Mouse (Mus musculus) cortical plate, adult 2 months (tissue): ENCODE results near the gene Ptpn11. TPM values are rescaled to one million over a fixed set of nuclear protein-coding genes. Genes with fewer than 3 reads are reported as not detected.
"Not testable (repeated sequence)": the region's sequence is repeated elsewhere in the genome, so short reads cannot be mapped to it uniquely, and the experiment has no call there.

ENCODE experiments used
- H3K27ac ChIP-seq: fragments of 200-500 bp; 2 replicates; pipeline ENCODE4 v1.5.1; 2012; ENCODE audit warnings: low read length, control low read depth, inconsistent platforms; ENCODE audit not compliant: insufficient read depth
- H3K4me1 ChIP-seq: fragments of 200-500 bp; 2 replicates; pipeline ENCODE4 v1.6.1; 2011; ENCODE audit warnings: low read length; ENCODE audit not compliant: control insufficient read depth, insufficient read depth
- H3K4me3 ChIP-seq: fragments of 200-500 bp; 2 replicates; pipeline ENCODE4 v1.5.1; 2011; ENCODE audit warnings: mild to moderate bottlenecking, low read length, control low read depth; ENCODE audit not compliant: insufficient read depth
- CTCF ChIP-seq: fragments of 200-500 bp; IDR thresholded peaks from 2 replicates; pipeline ENCODE4 v1.5.1; 2011; ENCODE audit warnings: mild to moderate bottlenecking, control low read depth, low read length; ENCODE audit not compliant: insufficient read depth; ENCODE audit errors: extremely low read depth
- POLR2A ChIP-seq: fragments of 200-500 bp; IDR thresholded peaks from 2 replicates; pipeline ENCODE4 v1.6.1; 2011; ENCODE audit warnings: mild to moderate bottlenecking, low read length, control low read depth; ENCODE audit not compliant: insufficient read depth; ENCODE audit errors: extremely low read depth
- polyA plus RNA-seq: library from polyadenylated mRNA; depleted of rRNA; stranded (reverse); fragments of >200 nt; gene quantifications from 2 replicates; pipeline ENCODE4 v1.2.3, GENCODE M21; 2012

The Ptpn11 gene
- polyA plus RNA-seq, 1 experiment: 64.6 TPM

GRCm38 (mm10) chr5:121215380-121216125 is 24.4 kb upstream of the Ptpn11 start:
- peak; percentile 96 for TF ChIP-seq CTCF
- no peak for TF ChIP-seq POLR2A
- H3K4me1 ChIP-seq: no peaks in the 10 kb centered on the region; the same call in 1 of the 2 replicates
- no peak overlapping the region for H3K27ac ChIP-seq
- H3K4me3 ChIP-seq: no peak overlapping the region

GRCm38 (mm10) chr5:121214707-121215106 is 23.5 kb upstream of the Ptpn11 start:
- TF ChIP-seq POLR2A: no peak
- no peak for TF ChIP-seq CTCF
- no peak overlapping the region for H3K4me3 ChIP-seq
- H3K27ac ChIP-seq: no peak overlapping the region
- no peaks in the 10 kb centered on the region for H3K4me1 ChIP-seq

- Histone ChIP-seq H3K4me3 (no peak overlapping the region), H3K27ac (no peak overlapping the region), H3K4me1 (no peaks in the 10 kb centered on the region)
- TF ChIP-seq CTCF (no peak), POLR2A (no peak)
These were observed 20.9 kb upstream of the Ptpn11 start for GRCm38 (mm10) chr5:121212108-121212507.

GRCm38 (mm10) chr5:121210601-121210924 is 19.4 kb upstream of the Ptpn11 start:
- Histone ChIP-seq H3K4me3 (no peak overlapping the region), H3K27ac (no peak overlapping the region), H3K4me1 (peaks cover 2% of the 10 kb centered on the region; the same call in 1 of the 2 replicates)
- TF ChIP-seq POLR2A (no peak), CTCF (no peak)

- Histone ChIP-seq H3K27ac (no peak overlapping the region), H3K4me3 (no peak overlapping the region), H3K4me1 (peaks cover 2% of the 10 kb centered on the region; the same call in 1 of the 2 replicates)
- TF ChIP-seq POLR2A: no peak
- TF ChIP-seq CTCF: no peak
These were observed 18.8 kb upstream of the Ptpn11 start for GRCm38 (mm10) chr5:121209755-121210600.

GRCm38 (mm10) chr5:121206984-121207383 is 15.8 kb upstream of the Ptpn11 start:
- TF ChIP-seq CTCF: no peak
- TF ChIP-seq POLR2A: no peak
- Histone ChIP-seq H3K27ac (no peak overlapping the region), H3K4me1 (peaks cover 2% of the 10 kb centered on the region; the same call in 1 of the 2 replicates), H3K4me3 (no peak overlapping the region)

- Histone ChIP-seq H3K4me3 (no peak overlapping the region), H3K4me1 (peaks cover 2% of the 10 kb centered on the region; the same call in 1 of the 2 replicates), H3K27ac (no peak overlapping the region)
- TF ChIP-seq CTCF: no peak
- TF ChIP-seq POLR2A: no peak
These were observed 15.3 kb upstream of the Ptpn11 start for GRCm38 (mm10) chr5:121206540-121206939.

- H3K4me3 ChIP-seq: peak overlapping the region; percentile 75; the same call in 1 of the 2 replicates
- H3K27ac ChIP-seq, H3K4me1 ChIP-seq: not testable (repeated sequence)
These were observed 14.4 kb upstream of the Ptpn11 start for GRCm38 (mm10) chr5:121205537-121206130.

GRCm38 (mm10) chr5:121204132-121205089 is 13.2 kb upstream of the Ptpn11 start, which contains the start of gene Rpl6:
Gene Rpl6, plus strand, starts transcription at chr5:121204481.
- no peak for TF ChIP-seq CTCF
- peak; percentile 96 for TF ChIP-seq POLR2A
- H3K4me1 ChIP-seq: peaks cover 2% of the 10 kb centered on the region; the same call in 1 of the 2 replicates
- H3K27ac ChIP-seq: no peak within 1 kb of the TSS
- H3K4me3 ChIP-seq: peak within 1 kb of the TSS; percentile 75
